ENCODE assay signal across 9 mouse cellular contexts in genomic region chr4:12272914-12273313, GRCm38 (mm10).
"Had no signal": no experiment of that assay in that cellular context is flagged by ENCODE, and none has a peak within 500 bp of the region (broad histone marks: within the 10 kb centered on the region; RNA-seq: fewer than 3 reads in every experiment).

No protein-coding gene starts in this region.

- H3K9ac ChIP-seq: limb, embryonic 13.5 days; liver, embryonic 14.5 days had no signal

- H3K4me1 ChIP-seq: limb, embryonic 13.5 days had no signal

- H3K4me2 ChIP-seq: limb, embryonic 13.5 days had no signal

- H3K27ac ChIP-seq: limb, embryonic 13.5 days; liver, embryonic 14.5 days had no signal

- DNase-seq: kidney, adult 18-20 months; kidney, postnatal 10 days; left cerebral cortex, postnatal 4 days; lung, adult 18-20 months; right cerebral cortex, postnatal 25 days; thymus, postnatal 36 days had no signal

- H3K4me3 ChIP-seq: limb, embryonic 13.5 days; myocyte had no signal

- H3K36me3 ChIP-seq: limb, embryonic 13.5 days had no signal

- H3K27me3 ChIP-seq: limb, embryonic 13.5 days had no signal

- H3K9me3 ChIP-seq: limb, embryonic 13.5 days had no signal
